Comparison of ENCODE assay signal across 9 mouse cellular contexts in the genomic region with DNA sequence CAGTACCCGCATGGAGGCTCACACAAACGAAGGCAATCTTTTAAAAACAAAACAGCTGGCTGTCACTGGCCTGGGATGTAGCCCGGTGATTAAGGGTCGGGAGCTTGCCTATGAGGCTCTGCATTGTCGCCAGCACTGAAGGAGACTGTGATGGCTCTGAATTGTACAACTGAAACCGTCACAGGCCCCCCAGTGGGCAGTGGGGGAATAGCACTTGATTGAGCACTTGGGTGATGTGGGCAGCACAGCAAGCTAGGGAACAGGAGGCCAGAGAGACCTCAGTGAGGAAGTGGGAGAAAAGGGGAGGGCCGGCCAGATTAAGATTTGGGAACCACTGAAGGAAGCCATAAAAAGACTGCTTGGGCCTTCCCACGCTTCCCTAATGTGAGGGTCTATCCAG. TPM values are rescaled to one million over a fixed set of nuclear protein-coding genes. Genes with fewer than 3 reads are reported as not detected.
A peak's percentile ranks its signal among the peaks of the same experiment; 100 is the strongest.
DNase-seq lines count a peak whose midpoint lies in the region; ATAC-seq and TF ChIP-seq lines count a peak whose summit lies in the region.
"Had no signal": no experiment of that assay in that cellular context is flagged by ENCODE, and none has a peak within 500 bp of the region (broad histone marks: within the 10 kb centered on the region; RNA-seq: fewer than 3 reads in every experiment).

No protein-coding gene starts in this region.

- DNase-seq in 3134 (ENCODE audit: extremely low read depth, insufficient read length, low spot score) (peak; percentile 32), MN1 (ENCODE audit: low spot score) (peak; percentile 86)
- peak; percentile 67 for DNase-seq in cerebellum, adult 9-11 months
- DNase-seq in gastrocnemius, postnatal 14 days = peak; percentile 89
- peak; percentile 86 for DNase-seq in kidney, postnatal 0 days (ENCODE audit: low spot score)
- DNase-seq in liver, embryonic 11.5 days (ENCODE audit: low spot score) = peak; percentile 78
- DNase-seq in ovary, postnatal 14 days (ENCODE audit: low spot score) = peak; percentile 73
- DNase-seq in thymus, postnatal 0 days (ENCODE audit: low spot score) = peak; percentile 79

- H3K27me3 ChIP-seq in kidney, postnatal 0 days (ENCODE audit: insufficient read depth, low read length) = peaks cover 5% of the 10 kb centered on the region; the same call in 1 of the 2 replicates
- H3K27me3 ChIP-seq in liver, embryonic 11.5 days (replicated peaks; ENCODE audit: control insufficient read depth, insufficient read depth, low read length) = peaks cover 64% of the 10 kb centered on the region

- peak; percentile 77 for TF ChIP-seq CTCF in kidney, postnatal 0 days (IDR thresholded peaks at IDR 0.05; ENCODE audit: low read depth)

- no peaks in the 10 kb centered on the region for H3K4me1 ChIP-seq in kidney, postnatal 0 days (replicated peaks; ENCODE audit: insufficient read depth, low read length)
- H3K4me1 ChIP-seq in liver, embryonic 11.5 days (replicated peaks; ENCODE audit: control insufficient read depth, insufficient read depth, low read length) = no peaks in the 10 kb centered on the region

- H3K9ac ChIP-seq in kidney, postnatal 0 days (ENCODE audit: low read depth, low read length) = no peak overlapping the region
- no peak overlapping the region for H3K9ac ChIP-seq in liver, embryonic 11.5 days (ENCODE audit: low read depth, low read length)

- 0 out of 2 replicates have a peak, but pooled peaks cover 3% of the 10 kb centered on the region for H3K36me3 ChIP-seq in kidney, postnatal 0 days (ENCODE audit: insufficient read depth, low read length)
- H3K36me3 ChIP-seq in liver, embryonic 11.5 days (ENCODE audit: control insufficient read depth, insufficient read depth, low read length) = no peaks in the 10 kb centered on the region

- no peaks in the 10 kb centered on the region for H3K9me3 ChIP-seq in kidney, postnatal 0 days (replicated peaks; ENCODE audit: low read length)
- no peaks in the 10 kb centered on the region for H3K9me3 ChIP-seq in liver, embryonic 11.5 days (ENCODE audit: control insufficient read depth, low read length)

- ATAC-seq in kidney, postnatal 0 days (replicated peaks; ENCODE audit: low FRiP score, low read depth) = peak; percentile 61; the same call in 1 of the 2 replicates
- ATAC-seq in liver, embryonic 11.5 days (replicated peaks; ENCODE audit: low FRiP score) = no peak; the same call in 1 of the 2 replicates

- no peak overlapping the region for H3K27ac ChIP-seq in kidney, postnatal 0 days
- H3K27ac ChIP-seq in liver, embryonic 11.5 days (ENCODE audit: low read depth, low read length) = no peak overlapping the region

- no peak overlapping the region for H3K4me3 ChIP-seq in kidney, postnatal 0 days (replicated peaks; ENCODE audit: low read depth, low read length)
- no peak overlapping the region for H3K4me3 ChIP-seq in liver, embryonic 11.5 days (ENCODE audit: low read depth, low read length)
- H3K4me3 ChIP-seq: erythroblast, embryonic 14.5 days had no signal

- H3K4me2 ChIP-seq in kidney, postnatal 0 days (ENCODE audit: low read length) = no peak overlapping the region
- no peak overlapping the region for H3K4me2 ChIP-seq in liver, embryonic 11.5 days

- intact Hi-C loops in gastrocnemius, postnatal 14 days (cut with DNase I; ENCODE audit: low total_unique reads) = loop anchor here (2.0 kb wide), 1 partner anchor 37 kb away; no protein-coding TSS in a partner anchor

- 15% methylated on average over 8 of the region's 8 CpGs for WGBS in kidney, postnatal 0 days
- 14% methylated on average over 8 of the region's 8 CpGs for whole genome bisulfite sequencing in liver, embryonic 11.5 days

RNA-seq across cellular contexts. Expression of gene Tcea3, which starts 7.9 kb away (rescaled TPM):
- total RNA-seq in gastrocnemius, postnatal 14 days (2021) = 100 to 1,000 TPM; 212 to 226 TPM
- 11.2 and 12.3 TPM in 2 replicates for polyA plus RNA-seq in kidney, postnatal 0 days (2015; fragmentation: Nextera tagmentation; extraction: Ambion mirVana)
- 16.4 and 17.3 TPM in 2 replicates for polyA plus RNA-seq in liver, embryonic 11.5 days (2014; fragmentation: Nextera tagmentation; extraction: Ambion mirVana)
- polyA plus RNA-seq in thymus, postnatal 0 days (2015; fragmentation: Nextera tagmentation; extraction: Ambion mirVana) = 1.2 TPM in 2 replicates
- polyA plus RNA-seq: erythroblast, embryonic 14.5 days had no signal

RNA-seq across cellular contexts. Expression of gene Asap3, which starts 33.5 kb away (rescaled TPM):
- 1 to 10 TPM; 4.0 to 5.9 TPM for total RNA-seq in gastrocnemius, postnatal 14 days (2021)
- polyA plus RNA-seq in kidney, postnatal 0 days (2015; fragmentation: Nextera tagmentation; extraction: Ambion mirVana) = 2.7 and 3.0 TPM in 2 replicates
- 1.8 and 2.9 TPM in 2 replicates for polyA plus RNA-seq in liver, embryonic 11.5 days (2014; fragmentation: Nextera tagmentation; extraction: Ambion mirVana)
- 1.3 and 2.1 TPM in 2 replicates for polyA plus RNA-seq in thymus, postnatal 0 days (2015; fragmentation: Nextera tagmentation; extraction: Ambion mirVana)

RNA-seq across cellular contexts. Expression of gene Zfp46, which starts 44.9 kb away (rescaled TPM):
- total RNA-seq in gastrocnemius, postnatal 14 days (2021) = 10 to 100 TPM; 35.9 to 47.2 TPM
- 13.8 and 15.2 TPM in 2 replicates for polyA plus RNA-seq in kidney, postnatal 0 days (2015; fragmentation: Nextera tagmentation; extraction: Ambion mirVana)
- 10.5 and 11.9 TPM in 2 replicates for polyA plus RNA-seq in liver, embryonic 11.5 days (2014; fragmentation: Nextera tagmentation; extraction: Ambion mirVana)
- 7.5 and 8.2 TPM in 2 replicates for polyA plus RNA-seq in thymus, postnatal 0 days (2015; fragmentation: Nextera tagmentation; extraction: Ambion mirVana)

Comparison
In these comparisons a context has a peak if more than half of its experiments do, and no peak if none do; other contexts are left out.
1. DNase-seq: peak in every context shown above with its lines; median percentile 89 in gastrocnemius, postnatal 14 days; 86 in MN1; 86 in kidney, postnatal 0 days; 79 in thymus, postnatal 0 days; 78 in liver, embryonic 11.5 days; 73 in ovary, postnatal 14 days; 67 in cerebellum, adult 9-11 months; 32 in 3134.